Comparison of ENCODE assay signal across 8 mouse cellular contexts in genomic region chr9:61380258-61381062, GRCm38 (mm10). TPM values are rescaled to one million over a fixed set of nuclear protein-coding genes. Genes with fewer than 3 reads are reported as not detected.
DNase-seq lines count a peak whose midpoint lies in the region; ATAC-seq lines count a peak whose summit lies in the region.

No protein-coding gene starts in this region.

- peaks cover 82% of the 10 kb centered on the region for H3K4me1 ChIP-seq in kidney, embryonic 14.5 days (ENCODE audit: control insufficient read depth, insufficient read depth, low read length)
- H3K4me1 ChIP-seq in forebrain, embryonic 12.5 days: peaks cover 100% of the 10 kb centered on the region
- peaks cover 99% of the 10 kb centered on the region for H3K4me1 ChIP-seq in limb, embryonic 10.5 days

- 14% methylated on average over 18 of the region's 18 CpGs for WGBS in kidney, embryonic 14.5 days
- 16% methylated on average over 18 of the region's 18 CpGs for WGBS in forebrain, embryonic 12.5 days
- 30% methylated on average over 18 of the region's 18 CpGs for WGBS in limb, embryonic 10.5 days

- H3K27ac ChIP-seq in kidney, embryonic 14.5 days (ENCODE audit: low read depth, low read length): no peak overlapping the region
- peak overlapping the region; percentile 82 for H3K27ac ChIP-seq in forebrain, embryonic 12.5 days
- peak overlapping the region; percentile 15; the same call in 1 of the 2 replicates for H3K27ac ChIP-seq in limb, embryonic 10.5 days

- H3K4me3 ChIP-seq in kidney, embryonic 14.5 days (ENCODE audit: low read length): no peak overlapping the region
- peak overlapping the region; percentile 7; the same call in 1 of the 2 replicates for H3K4me3 ChIP-seq in forebrain, embryonic 12.5 days (replicated peaks)
- peak overlapping the region; percentile 3; the same call in 1 of the 2 replicates for H3K4me3 ChIP-seq in limb, embryonic 10.5 days

- peaks cover 57% of the 10 kb centered on the region for H3K36me3 ChIP-seq in kidney, embryonic 14.5 days (ENCODE audit: control insufficient read depth, insufficient read depth, low read length)
- H3K36me3 ChIP-seq in forebrain, embryonic 12.5 days (replicated peaks): peaks cover 38% of the 10 kb centered on the region
- peaks cover 90% of the 10 kb centered on the region for H3K36me3 ChIP-seq in limb, embryonic 10.5 days

- H3K9me3 ChIP-seq in kidney, embryonic 14.5 days (ENCODE audit: control insufficient read depth, low read length): no peaks in the 10 kb centered on the region
- H3K9me3 ChIP-seq in forebrain, embryonic 12.5 days: no peaks in the 10 kb centered on the region
- H3K9me3 ChIP-seq in limb, embryonic 10.5 days (replicated peaks): no peaks in the 10 kb centered on the region

- DNase-seq in kidney, adult 9 months: no peak
- DNase-seq in limb, embryonic 10.5 days (ENCODE audit: low spot score): peak; percentile 32
- DNase-seq in layer of hippocampus, adult 9-10 months (ENCODE audit: low spot score): no peak
- no peak for DNase-seq in yolk sac, embryonic 10.5 days (ENCODE audit: low spot score)
- no peak for DNase-seq in c-Kit-positive CD71-positive TER-119-positive erythroid progenitor cells, embryonic 14.5 days (ENCODE audit: low spot score)

- peak; percentile 48 for ATAC-seq in kidney, embryonic 14.5 days (ENCODE audit: low FRiP score, low TSS enrichment)
- ATAC-seq in forebrain, embryonic 12.5 days (ENCODE audit: low FRiP score): peak; percentile 56
- ATAC-seq in neutrophil, adult 5-6 weeks (ENCODE audit: extremely low read depth, insufficient number of reproducible peaks, low FRiP score, poor library complexity, severe bottlenecking): peak; percentile 23; the same call in 1 of the 2 replicates

- no peaks in the 10 kb centered on the region for H3K27me3 ChIP-seq in kidney, embryonic 14.5 days (ENCODE audit: control insufficient read depth, insufficient read depth, low read length)
- peaks cover 16% of the 10 kb centered on the region; the same call in 1 of the 2 replicates for H3K27me3 ChIP-seq in forebrain, embryonic 12.5 days
- peaks cover 24% of the 10 kb centered on the region; the same call in 1 of the 2 replicates for H3K27me3 ChIP-seq in limb, embryonic 10.5 days (ENCODE audit: low read depth, poor library complexity, severe bottlenecking)

- no peak overlapping the region for H3K9ac ChIP-seq in kidney, embryonic 14.5 days (ENCODE audit: low read depth, low read length)
- 0 out of 2 replicates have a peak overlapping the region, but pooled peaks have one; percentile 13 for H3K9ac ChIP-seq in forebrain, embryonic 12.5 days

- peak overlapping the region; percentile 22; the same call in 1 of the 2 replicates for H3K4me2 ChIP-seq in kidney, embryonic 14.5 days (replicated peaks; ENCODE audit: low read depth, low read length)
- H3K4me2 ChIP-seq in forebrain, embryonic 12.5 days: peak overlapping the region; percentile 72

RNA-seq across cellular contexts. Expression of gene Tle3, which starts 8.3 kb away (rescaled TPM):
- polyA plus RNA-seq in kidney, embryonic 14.5 days (2014; fragmentation: Nextera tagmentation; extraction: Ambion mirVana): 29.6 and 33.7 TPM in 2 replicates
- 55.6 and 56.2 TPM in 2 replicates for polyA plus RNA-seq in forebrain, embryonic 12.5 days (2016; fragmentation: Nextera tagmentation; extraction: Ambion mirVana)
- polyA plus RNA-seq in limb, embryonic 10.5 days (2016; fragmentation: Nextera tagmentation; extraction: Ambion mirVana): 53.4 and 55.7 TPM in 2 replicates
- total RNA-seq in neutrophil, adult 5-6 weeks (2017): 232 and 253 TPM in 2 replicates
